8 mouse cellular contexts compared by ENCODE assay signal in the genomic region with DNA sequence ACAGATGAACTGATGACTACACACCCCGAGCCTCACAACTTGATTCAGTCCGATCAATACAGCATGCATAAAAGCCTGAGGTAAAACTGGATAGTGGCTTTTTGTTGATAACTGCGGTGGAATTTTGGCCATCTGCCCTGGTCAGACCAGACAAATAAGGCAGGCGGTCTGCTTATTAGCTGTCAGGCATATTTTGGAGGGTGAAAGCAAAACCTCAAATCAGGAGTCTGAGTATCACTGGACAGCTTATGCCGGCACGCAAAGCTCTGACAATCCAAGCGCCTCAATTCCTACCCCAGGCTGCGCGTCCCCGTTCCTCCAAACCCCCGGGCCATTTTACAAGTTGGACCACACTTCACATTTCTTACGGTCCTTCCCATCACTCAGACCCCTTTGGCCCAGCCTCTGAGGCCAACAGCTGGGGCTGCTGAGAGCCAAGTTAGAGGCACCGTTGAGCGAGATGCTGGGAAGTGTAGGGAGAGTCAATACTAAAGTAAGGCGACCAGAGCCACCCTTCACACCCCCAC. TPM values are rescaled to one million over a fixed set of nuclear protein-coding genes. Genes with fewer than 3 reads are reported as not detected.
DNase-seq lines count a peak whose midpoint lies in the region; ATAC-seq and TF ChIP-seq lines count a peak whose summit lies in the region.

No protein-coding gene starts in this region.

- peak overlapping the region; percentile 57 for H3K9ac ChIP-seq in kidney, postnatal 0 days (ENCODE audit: low read depth, low read length)

- no peaks in the 10 kb centered on the region for H3K4me1 ChIP-seq in kidney, postnatal 0 days (replicated peaks; ENCODE audit: insufficient read depth, low read length)
- H3K4me1 ChIP-seq in midbrain, embryonic 10.5 days = peaks cover 23% of the 10 kb centered on the region

- 8% methylated on average over 15 of the region's 15 CpGs for WGBS in kidney, postnatal 0 days
- WGBS in midbrain, embryonic 10.5 days = 8% methylated on average over 15 of the region's 15 CpGs

- no peak for ATAC-seq in kidney, postnatal 0 days (replicated peaks; ENCODE audit: low FRiP score, low read depth)
- ATAC-seq in erythroid progenitor cell, adult 5-6 weeks (replicated peaks; ENCODE audit: low FRiP score, poor library complexity, severe bottlenecking) = no peak

- H3K36me3 ChIP-seq in kidney, postnatal 0 days (ENCODE audit: insufficient read depth, low read length) = no peaks in the 10 kb centered on the region
- no peaks in the 10 kb centered on the region for H3K36me3 ChIP-seq in midbrain, embryonic 10.5 days

- peak overlapping the region; percentile 61 for H3K4me2 ChIP-seq in kidney, postnatal 0 days (ENCODE audit: low read length)

- no peaks in the 10 kb centered on the region for H3K9me3 ChIP-seq in kidney, postnatal 0 days (replicated peaks; ENCODE audit: low read length)
- no peaks in the 10 kb centered on the region for H3K9me3 ChIP-seq in midbrain, embryonic 10.5 days (replicated peaks)

- no peak for TF ChIP-seq CTCF in kidney, postnatal 0 days (IDR thresholded peaks at IDR 0.05; ENCODE audit: low read depth)

- no peak overlapping the region for H3K27ac ChIP-seq in kidney, postnatal 0 days
- peak overlapping the region; percentile 82 for H3K27ac ChIP-seq in midbrain, embryonic 10.5 days (replicated peaks)

- peak overlapping the region; percentile 70 for H3K4me3 ChIP-seq in kidney, postnatal 0 days (replicated peaks; ENCODE audit: low read depth, low read length)
- peak overlapping the region; percentile 79 for H3K4me3 ChIP-seq in midbrain, embryonic 10.5 days

- H3K27me3 ChIP-seq in kidney, postnatal 0 days (ENCODE audit: insufficient read depth, low read length) = no peaks in the 10 kb centered on the region
- peaks cover 28% of the 10 kb centered on the region for H3K27me3 ChIP-seq in midbrain, embryonic 10.5 days (ENCODE audit: low read depth, poor library complexity, severe bottlenecking)

- DNase-seq in ovary, postnatal 36 days (ENCODE audit: low spot score) = peak; percentile 6
- no peak for DNase-seq in ovary, adult 18-20 months (ENCODE audit: low spot score)
- DNase-seq in cerebellum, postnatal 25 days = peak; percentile 44 to 50
- peak; percentile 44 for DNase-seq in heart, adult 8-10 months (ENCODE audit: low spot score)
- peak; percentile 32 for DNase-seq in kidney, postnatal 0 days (ENCODE audit: low spot score)
- DNase-seq in midbrain, embryonic 10.5 days (ENCODE audit: low spot score) = no peak
- DNase-seq in layer of hippocampus, adult 11-12 months (ENCODE audit: low spot score) = no peak

RNA-seq across cellular contexts. Expression of gene Hip1, which starts 0.8 kb away (rescaled TPM):
- total RNA-seq in heart, adult 8-10 months (2022) = 10 to 100 TPM; 24.6 to 30.4 (median 27.9) TPM
- polyA plus RNA-seq in kidney, postnatal 0 days (2015; fragmentation: Nextera tagmentation; extraction: Ambion mirVana) = 23.0 TPM in 2 replicates
- polyA plus RNA-seq in midbrain, embryonic 10.5 days (2016; fragmentation: Nextera tagmentation; extraction: Ambion mirVana) = 64.9 and 73.0 TPM in 2 replicates
- total RNA-seq in erythroid progenitor cell, adult 5-6 weeks (2015; ENCODE audit: low replicate concordance) = 5.0 and 6.5 TPM in 2 replicates
- total RNA-seq in erythroid progenitor cell, adult 5-6 weeks (2017; ENCODE audit: low replicate concordance) = 1.1 and 3.0 TPM in 2 replicates

RNA-seq across cellular contexts. Expression of gene Ccl26, which starts 19.3 kb away (rescaled TPM):
- not detected for total RNA-seq in heart, adult 8-10 months (2022)
- polyA plus RNA-seq in kidney, postnatal 0 days (2015; fragmentation: Nextera tagmentation; extraction: Ambion mirVana) = not detected in 2 replicates
- polyA plus RNA-seq in midbrain, embryonic 10.5 days (2016; fragmentation: Nextera tagmentation; extraction: Ambion mirVana) = not detected in 2 replicates
- total RNA-seq in erythroid progenitor cell, adult 5-6 weeks (2015; ENCODE audit: low replicate concordance) = not detected in 2 replicates
- not detected in 2 replicates for total RNA-seq in erythroid progenitor cell, adult 5-6 weeks (2017; ENCODE audit: low replicate concordance)

RNA-seq across cellular contexts. Expression of gene Ccl24, which starts 28.8 kb away (rescaled TPM):
- 1 to 10 TPM; 1.1 to 2.6 (median 1.9) TPM for total RNA-seq in heart, adult 8-10 months (2022)
- polyA plus RNA-seq in kidney, postnatal 0 days (2015; fragmentation: Nextera tagmentation; extraction: Ambion mirVana) = 0.89 and 1.1 TPM in 2 replicates
- polyA plus RNA-seq in midbrain, embryonic 10.5 days (2016; fragmentation: Nextera tagmentation; extraction: Ambion mirVana) = 1.0 and 1.8 TPM in 2 replicates
- total RNA-seq in erythroid progenitor cell, adult 5-6 weeks (2015; ENCODE audit: low replicate concordance) = not detected in 2 replicates
- not detected in 2 replicates for total RNA-seq in erythroid progenitor cell, adult 5-6 weeks (2017; ENCODE audit: low replicate concordance)

Comparison
In these comparisons a context has a peak if more than half of its experiments do, and no peak if none do; other contexts are left out.
1. DNase-seq: peak in ovary, postnatal 36 days (single experiment), cerebellum, postnatal 25 days (2 of 2), heart, adult 8-10 months (single experiment) and kidney, postnatal 0 days (single experiment); none in ovary, adult 18-20 months (single experiment), midbrain, embryonic 10.5 days (single experiment) and layer of hippocampus, adult 11-12 months (single experiment).